Mouse (Mus musculus) olfactory bulb, adult 2 months (tissue): Measurements from ENCODE around the gene Pou2f2.

Experiments used
- CTCF ChIP-seq: fragments of 200-500 bp; IDR thresholded peaks from 2 replicates; pipeline ENCODE4 v1.5.1; 2012; ENCODE audit warnings: low read depth, mild to moderate bottlenecking, low read length, moderate library complexity; ENCODE audit not compliant: insufficient read depth
- POLR2A ChIP-seq: fragments of 200-500 bp; IDR thresholded peaks from 2 replicates; pipeline ENCODE4 v1.6.1; 2012; ENCODE audit warnings: mild to moderate bottlenecking, low read depth, low read length, moderate library complexity; ENCODE audit not compliant: insufficient read depth

DNA sequence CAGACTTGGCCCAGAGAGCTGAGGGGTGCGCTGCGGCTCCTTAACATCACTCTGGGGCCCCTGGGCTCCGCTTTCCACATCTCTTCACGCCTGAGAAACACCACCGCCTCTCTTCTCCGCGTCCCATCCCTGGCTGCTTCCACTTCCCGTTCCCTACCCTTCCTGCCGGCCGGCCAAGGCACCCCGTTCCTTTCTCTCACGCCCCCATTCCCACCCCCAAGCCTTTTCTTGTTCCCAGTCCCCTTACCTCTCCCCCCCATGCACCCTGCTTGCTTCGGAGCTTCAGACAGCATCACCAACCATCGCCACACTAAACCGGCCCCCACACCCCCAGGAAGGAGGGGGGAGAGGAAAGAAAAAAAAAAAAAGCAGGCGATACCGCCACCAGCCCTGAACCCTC, 1.2 kb downstream of the Pou2f2 start:
- no peak for TF ChIP-seq CTCF
- no peak for TF ChIP-seq POLR2A
